Mouse (Mus musculus) midbrain, embryonic 12.5 days (tissue): Measurements from ENCODE around the gene Zyx. TPM values are rescaled to one million over a fixed set of nuclear protein-coding genes. Genes with fewer than 3 reads are reported as not detected.
A peak's percentile ranks its signal among the peaks of the same experiment; 100 is the strongest.

Source experiments
- ATAC-seq: fragments of 200-750 bp; cut with Nextera tagmentation; 2 replicates; pipeline ENCODE4 v1.8.0; 2017; ENCODE audit warnings: low read depth, moderate TSS enrichment, moderate library complexity; ENCODE audit not compliant: low FRiP score
- H3K27ac ChIP-seq: fragments of 300-500 bp; sonication (generic); replicated peaks from 2 replicates; pipeline ENCODE4 v1.5.1; 2016; ENCODE audit warnings: mild to moderate bottlenecking
- H3K27me3 ChIP-seq: fragments of 300-500 bp; sonication (generic); 2 replicates; pipeline ENCODE4 v1.6.1; 2016; ENCODE audit warnings: mild to moderate bottlenecking
- H3K36me3 ChIP-seq: fragments of 300-500 bp; sonication (generic); 2 replicates; pipeline ENCODE4 v1.6.1; 2016
- H3K4me1 ChIP-seq: fragments of 300-500 bp; sonication (generic); 2 replicates; pipeline ENCODE4 v1.6.1; 2016
- H3K4me2 ChIP-seq: fragments of 300-500 bp; sonication (generic); replicated peaks from 2 replicates; pipeline ENCODE4 v1.6.1; 2016; ENCODE audit warnings: mild to moderate bottlenecking, moderate library complexity
- H3K4me3 ChIP-seq: fragments of 300-500 bp; sonication (generic); 2 replicates; pipeline ENCODE4 v1.5.1; 2016; ENCODE audit warnings: mild to moderate bottlenecking
- H3K9ac ChIP-seq: fragments of 300-500 bp; sonication (generic); replicated peaks from 2 replicates; pipeline ENCODE4 v1.6.1; 2016; ENCODE audit warnings: mild to moderate bottlenecking, moderate library complexity
- H3K9me3 ChIP-seq: fragments of 300-500 bp; sonication (generic); 2 replicates; pipeline ENCODE4 v1.6.1; 2016; ENCODE audit warnings: mild to moderate bottlenecking
- WGBS: fragments of 180-500 bp; shearing (Covaris S2); methylation state at CpG from one replicate; pipeline ENCODE4 v1.1.7; 2016; 5-methylcytosine and 5-hydroxymethylcytosine counted together
- polyA plus RNA-seq: library from polyadenylated mRNA; unstranded; fragments of >200 nt; fragmentation: Nextera tagmentation; extraction: Ambion mirVana; gene quantifications from 2 replicates; pipeline ENCODE4 v1.2.1, GENCODE M21; 2016

Gene Zyx
- polyA plus RNA-seq, 1 experiment from 2014 or later = 71.5 TPM

DNA sequence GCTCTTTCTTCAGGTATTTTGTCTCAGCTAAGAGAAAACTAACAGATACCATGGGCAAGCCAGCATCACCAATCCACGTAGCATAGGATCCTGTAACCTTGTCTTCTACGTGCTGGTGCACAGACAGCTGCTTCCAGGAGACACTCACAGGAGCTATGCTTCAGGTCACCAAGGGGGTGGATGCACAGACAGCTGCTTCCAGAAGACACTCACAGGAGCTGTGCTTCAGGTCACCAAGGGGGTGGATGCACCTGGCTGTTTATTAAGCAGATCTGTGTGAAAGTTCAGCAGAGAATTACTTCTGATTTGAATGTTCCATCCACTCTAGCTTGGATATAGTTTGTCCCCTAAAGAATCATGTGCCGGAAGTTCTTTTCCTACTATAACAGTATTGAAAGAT, 18.5 kb upstream of the Zyx start:
- H3K4me3 ChIP-seq = no peak overlapping the region
- no peak for ATAC-seq
- H3K36me3 ChIP-seq = no peaks in the 10 kb centered on the region
- no peak overlapping the region for H3K9ac ChIP-seq
- H3K27me3 ChIP-seq = peaks cover 5% of the 10 kb centered on the region; the same call in 1 of the 2 replicates
- no peak overlapping the region for H3K27ac ChIP-seq
- H3K4me1 ChIP-seq = no peaks in the 10 kb centered on the region
- H3K9me3 ChIP-seq = no peaks in the 10 kb centered on the region
- 94% methylated on average over 3 of the region's 3 CpGs for WGBS
- H3K4me2 ChIP-seq = no peak overlapping the region

DNA sequence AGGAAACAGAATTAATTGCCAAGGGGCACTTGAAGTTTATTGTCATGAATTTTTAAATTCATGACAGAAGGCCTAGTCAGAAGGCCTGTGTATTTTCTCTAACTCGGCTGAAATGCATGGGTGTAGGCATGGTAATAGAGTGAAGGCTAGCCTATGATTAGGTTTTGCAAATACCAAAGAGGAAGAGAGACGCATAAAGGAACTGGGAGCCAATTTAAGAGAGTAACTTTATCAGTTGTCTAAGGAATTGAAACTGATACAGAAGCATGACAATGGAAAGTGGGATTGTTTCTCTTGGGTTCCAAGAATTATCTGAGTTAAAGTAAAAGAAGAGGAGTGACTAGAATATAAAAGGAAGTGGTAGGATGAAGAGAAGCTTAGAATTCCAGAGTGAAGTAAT, 10.2 kb upstream of the Zyx start:
- no peaks in the 10 kb centered on the region for H3K9me3 ChIP-seq
- H3K27ac ChIP-seq = no peak overlapping the region
- H3K9ac ChIP-seq = no peak overlapping the region
- no peaks in the 10 kb centered on the region for H3K4me1 ChIP-seq
- H3K4me3 ChIP-seq = no peak overlapping the region
- H3K4me2 ChIP-seq = no peak overlapping the region
- H3K27me3 ChIP-seq = no peaks in the 10 kb centered on the region
- H3K36me3 ChIP-seq = no peaks in the 10 kb centered on the region
- no peak for ATAC-seq
- WGBS = 88% methylated on average over 2 of the region's 2 CpGs

DNA sequence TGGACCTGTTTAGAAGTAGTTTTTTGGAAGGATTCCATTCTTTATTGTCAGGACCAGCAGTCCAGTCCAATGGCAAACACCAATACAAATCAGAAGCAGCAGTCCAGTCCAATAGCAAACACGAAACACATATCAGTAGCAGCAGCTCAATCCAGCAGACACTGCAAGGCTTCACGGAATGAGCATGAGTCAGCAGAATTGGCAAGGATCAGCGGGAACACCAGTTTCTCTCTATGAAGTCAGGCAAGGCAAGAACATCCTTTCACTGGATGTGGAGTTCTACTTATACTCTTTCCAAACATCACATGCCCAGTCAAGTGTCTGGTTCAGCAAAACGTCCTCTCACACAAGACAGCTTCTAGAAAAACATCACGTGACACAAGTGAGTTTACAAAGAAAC, 9.4 kb upstream of the Zyx start:
- Histone ChIP-seq H3K27me3 (no peaks in the 10 kb centered on the region), H3K4me2 (no peak overlapping the region), H3K4me3 (no peak overlapping the region), H3K4me1 (no peaks in the 10 kb centered on the region), H3K36me3 (no peaks in the 10 kb centered on the region), H3K27ac (no peak overlapping the region), H3K9ac (no peak overlapping the region), H3K9me3 (no peaks in the 10 kb centered on the region)
- ATAC-seq = no peak
- 78% methylated on average over 5 of the region's 5 CpGs for whole genome bisulfite sequencing

DNA sequence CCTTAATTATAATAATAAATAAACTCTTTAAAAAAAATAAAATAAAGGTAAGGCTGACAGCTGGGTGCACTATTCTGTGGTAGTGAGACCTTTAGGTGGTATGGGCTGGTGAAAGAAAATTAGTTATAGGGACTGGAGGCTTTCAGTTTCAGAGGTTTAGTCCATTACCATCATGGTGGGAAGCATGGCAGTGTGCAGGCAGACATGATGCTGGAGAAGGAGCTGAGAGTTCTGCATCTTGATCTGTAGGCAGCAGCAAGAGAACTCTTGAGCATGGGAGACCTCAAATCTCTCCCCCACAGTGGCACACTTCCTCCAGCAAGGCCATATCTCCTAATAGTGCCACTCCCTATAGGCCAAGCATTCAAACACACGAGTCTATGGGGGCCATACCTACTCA, 7.3 kb upstream of the Zyx start:
- Histone ChIP-seq H3K4me2 (no peak overlapping the region), H3K4me3 (no peak overlapping the region), H3K27ac (no peak overlapping the region), H3K36me3 (no peaks in the 10 kb centered on the region), H3K27me3 (no peaks in the 10 kb centered on the region), H3K4me1 (no peaks in the 10 kb centered on the region), H3K9me3 (no peaks in the 10 kb centered on the region), H3K9ac (no peak overlapping the region)
- no peak for ATAC-seq
- WGBS = 65% methylated on average over 1 of the region's 1 CpGs

DNA sequence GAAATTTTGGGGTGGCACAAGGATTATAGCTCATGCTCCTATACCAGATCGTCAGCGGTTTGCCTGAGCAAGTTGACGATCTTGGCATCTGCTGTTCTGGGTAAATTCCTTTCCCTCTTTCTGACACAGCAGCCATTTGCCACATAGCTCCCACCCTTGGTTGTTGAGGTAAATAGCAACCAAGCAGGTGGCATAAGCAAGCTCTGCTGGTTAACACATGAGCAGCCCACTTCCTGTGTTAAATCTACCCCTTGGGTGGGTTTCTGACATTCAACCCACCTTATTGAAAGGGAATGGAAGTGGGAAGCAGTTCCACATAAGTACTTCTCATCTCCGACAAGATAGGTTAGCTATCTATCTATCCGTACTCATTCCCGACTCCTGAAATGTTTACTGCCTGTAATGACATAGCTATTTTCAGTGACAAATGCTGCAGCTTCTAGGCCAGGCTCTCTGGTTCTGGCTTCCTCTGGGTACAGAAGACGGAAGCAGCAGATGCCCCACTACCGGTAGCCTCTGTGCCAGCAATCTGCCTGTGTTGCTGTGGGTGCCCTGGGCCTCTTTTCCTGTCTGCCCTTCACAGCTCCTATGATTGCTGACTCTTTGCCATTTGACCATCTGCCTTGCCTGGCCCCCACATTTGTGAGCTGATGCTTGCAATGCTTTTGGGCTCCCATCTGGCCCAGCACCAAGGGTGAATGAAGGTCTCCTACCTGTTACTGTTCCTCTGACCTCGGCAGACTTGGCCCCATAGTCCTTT, 5.9 kb upstream of the Zyx start:
- ATAC-seq = no peak
- Histone ChIP-seq H3K27ac (no peak overlapping the region), H3K4me2 (no peak overlapping the region), H3K36me3 (no peaks in the 10 kb centered on the region), H3K4me1 (0 out of 2 replicates have a peak, but pooled peaks cover 2% of the 10 kb centered on the region), H3K27me3 (no peaks in the 10 kb centered on the region), H3K4me3 (no peak overlapping the region), H3K9ac (no peak overlapping the region), H3K9me3 (no peaks in the 10 kb centered on the region)
- WGBS = 89% methylated on average over 9 of the region's 9 CpGs

DNA sequence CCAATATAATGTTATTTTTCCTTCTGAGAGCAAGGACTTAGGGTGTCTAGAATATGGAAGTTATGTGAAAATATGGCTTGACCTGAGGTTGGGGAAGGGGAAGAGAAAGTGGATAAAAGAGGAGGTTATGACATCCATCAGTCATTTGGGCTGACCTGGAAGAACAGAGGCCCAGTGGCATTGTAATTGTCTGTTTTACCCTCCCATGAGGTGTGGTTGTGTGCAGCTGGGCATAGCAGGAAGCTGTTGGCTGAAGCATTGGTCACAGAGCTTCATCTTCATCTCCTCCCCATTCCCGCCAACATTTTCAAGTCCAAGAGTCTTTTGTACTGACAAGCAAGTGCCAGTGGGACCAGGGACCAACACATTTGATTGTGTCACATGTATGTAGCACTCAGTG, 5.2 kb upstream of the Zyx start:
- Histone ChIP-seq H3K4me1 (peaks cover 7% of the 10 kb centered on the region; the same call in 1 of the 2 replicates), H3K4me2 (no peak overlapping the region), H3K27ac (no peak overlapping the region), H3K9me3 (no peaks in the 10 kb centered on the region), H3K36me3 (no peaks in the 10 kb centered on the region), H3K27me3 (no peaks in the 10 kb centered on the region), H3K9ac (no peak overlapping the region), H3K4me3 (no peak overlapping the region)
- no peak for ATAC-seq
- 86% methylated on average over 1 of the region's 1 CpGs for WGBS

DNA sequence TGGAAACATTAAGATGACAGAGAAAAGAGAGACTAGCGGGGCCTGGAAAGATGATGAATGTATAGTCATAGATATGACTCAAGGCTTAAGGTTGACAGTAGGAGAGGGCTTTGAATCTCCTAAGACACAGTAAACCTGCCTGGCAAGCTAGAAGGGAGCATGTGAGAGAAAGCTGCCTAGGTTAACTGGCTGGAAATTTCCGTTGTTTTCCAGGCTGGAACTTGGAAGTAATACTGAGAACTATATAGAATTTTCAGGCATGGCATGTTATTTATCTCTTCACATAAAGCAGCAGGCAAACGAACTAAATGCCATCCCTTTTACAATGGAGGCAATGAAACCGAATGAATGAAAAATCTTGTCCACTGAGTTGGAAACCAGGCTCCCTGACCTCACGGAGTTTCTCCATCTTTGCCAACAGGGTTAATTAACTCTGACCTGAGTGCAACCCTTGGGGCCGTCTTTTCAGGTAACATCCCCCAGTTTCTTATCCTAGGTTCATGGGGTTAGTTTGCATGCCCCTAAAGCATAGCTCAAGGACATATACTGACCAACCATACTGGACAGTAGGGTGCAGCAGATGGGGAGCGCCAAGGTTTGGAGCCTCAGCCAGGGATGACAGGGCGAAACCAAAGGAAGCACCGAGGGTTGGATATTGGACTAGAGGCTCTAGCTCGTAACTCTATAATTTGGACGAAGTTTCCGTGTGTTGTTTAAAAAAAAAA, 987 bp upstream of the Zyx start:
- no peak for ATAC-seq
- peaks cover 17% of the 10 kb centered on the region for H3K4me1 ChIP-seq

DNA sequence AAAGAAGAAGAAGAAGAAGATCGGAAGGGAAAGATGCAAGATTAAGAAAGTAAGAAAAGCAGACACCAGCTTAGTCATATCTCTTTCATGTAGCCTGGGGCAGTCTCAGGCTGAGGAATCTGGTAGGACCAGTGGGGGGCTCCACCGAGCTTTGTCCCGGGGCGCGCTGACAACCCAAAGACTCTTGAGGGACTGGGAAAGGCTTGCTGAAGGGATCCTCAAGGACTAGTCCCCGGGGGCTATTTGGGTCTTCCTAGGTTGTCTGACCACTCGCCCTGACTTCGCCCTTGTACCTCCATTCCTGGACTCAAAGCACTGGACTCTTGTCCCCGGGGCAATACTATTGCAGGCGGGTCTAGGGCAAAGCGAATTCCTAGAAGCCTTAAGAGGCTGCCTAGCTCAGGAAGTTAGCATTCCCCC, 414 bp upstream of the Zyx start:
- Histone ChIP-seq H3K4me1 (peaks cover 23% of the 10 kb centered on the region), H3K27ac (peak overlapping the region; percentile 90), H3K9me3 (no peaks in the 10 kb centered on the region), H3K36me3 (no peaks in the 10 kb centered on the region), H3K9ac (peak overlapping the region; percentile 84), H3K4me3 (peak overlapping the region; percentile 78), H3K4me2 (peak overlapping the region; percentile 90), H3K27me3 (no peaks in the 10 kb centered on the region)
- under 1% methylated on average over 11 of the region's 11 CpGs for WGBS
- ATAC-seq = peak; percentile 27

More for the DNA sequence above, 987 bp upstream of the Zyx start:
- H3K27me3 ChIP-seq = no peaks in the 10 kb centered on the region
- H3K4me2 ChIP-seq = peak overlapping the region; percentile 90
- no peak overlapping the region for H3K4me3 ChIP-seq
- no peak overlapping the region for H3K9ac ChIP-seq
- H3K9me3 ChIP-seq = no peaks in the 10 kb centered on the region
- no peak overlapping the region for H3K27ac ChIP-seq
- WGBS = 37% methylated on average over 12 of the region's 12 CpGs
- no peaks in the 10 kb centered on the region for H3K36me3 ChIP-seq

DNA sequence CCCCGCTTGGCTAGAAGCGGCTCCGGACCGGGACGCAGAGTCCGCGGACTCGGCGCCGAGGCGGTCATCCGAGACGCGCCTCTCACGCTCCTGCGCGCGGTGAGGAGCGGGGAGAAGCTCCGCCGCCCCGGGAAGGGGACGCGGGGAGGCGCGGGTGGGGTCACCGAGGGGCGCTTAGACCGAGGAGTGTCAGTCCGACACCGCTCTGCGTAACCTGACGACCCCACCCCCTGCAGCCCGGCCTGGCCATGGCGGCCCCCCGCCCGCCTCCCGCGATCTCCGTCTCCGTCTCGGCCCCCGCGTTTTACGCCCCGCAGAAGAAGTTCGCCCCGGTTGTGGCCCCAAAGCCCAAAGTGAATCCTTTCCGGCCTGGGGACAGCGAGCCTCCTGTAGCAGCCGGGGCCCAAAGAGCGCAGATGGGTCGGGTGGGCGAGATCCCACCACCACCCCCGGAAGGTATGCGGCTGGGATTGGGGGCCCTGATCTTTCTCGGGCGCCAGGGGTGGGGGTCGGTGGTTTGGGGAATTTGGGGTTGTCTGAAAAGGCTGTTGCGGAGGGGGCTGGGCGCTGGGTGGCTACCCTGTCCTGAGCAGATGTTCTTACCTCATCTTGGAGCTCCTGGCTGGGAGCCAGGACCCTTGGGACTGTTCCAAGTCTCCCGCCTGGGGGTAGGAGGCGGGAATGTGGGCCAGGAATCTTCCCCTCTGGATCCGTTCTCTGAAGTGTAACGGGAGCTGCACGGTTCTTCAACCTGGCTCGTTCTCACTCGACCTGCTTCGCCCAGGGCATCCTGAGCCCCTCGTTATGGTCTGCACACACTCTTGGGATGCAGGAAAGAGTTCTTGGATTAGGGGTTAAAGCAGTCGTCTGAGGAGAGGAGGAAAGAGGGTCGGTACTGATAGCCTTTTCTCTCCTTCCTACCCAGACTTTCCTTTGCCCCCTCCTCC, 864 bp downstream of the Zyx start:
- Histone ChIP-seq H3K27me3 (no peaks in the 10 kb centered on the region), H3K36me3 (peaks cover under 1% of the 10 kb centered on the region; the same call in 1 of the 2 replicates), H3K4me3 (peak overlapping the region; percentile 78), H3K9ac (peak overlapping the region; percentile 84), H3K27ac (peak overlapping the region; percentile 90), H3K9me3 (no peaks in the 10 kb centered on the region), H3K4me1 (peaks cover 28% of the 10 kb centered on the region), H3K4me2 (peak overlapping the region; percentile 90)
- ATAC-seq = peak; percentile 73
- WGBS = under 1% methylated on average over 71 of the region's 72 CpGs

DNA sequence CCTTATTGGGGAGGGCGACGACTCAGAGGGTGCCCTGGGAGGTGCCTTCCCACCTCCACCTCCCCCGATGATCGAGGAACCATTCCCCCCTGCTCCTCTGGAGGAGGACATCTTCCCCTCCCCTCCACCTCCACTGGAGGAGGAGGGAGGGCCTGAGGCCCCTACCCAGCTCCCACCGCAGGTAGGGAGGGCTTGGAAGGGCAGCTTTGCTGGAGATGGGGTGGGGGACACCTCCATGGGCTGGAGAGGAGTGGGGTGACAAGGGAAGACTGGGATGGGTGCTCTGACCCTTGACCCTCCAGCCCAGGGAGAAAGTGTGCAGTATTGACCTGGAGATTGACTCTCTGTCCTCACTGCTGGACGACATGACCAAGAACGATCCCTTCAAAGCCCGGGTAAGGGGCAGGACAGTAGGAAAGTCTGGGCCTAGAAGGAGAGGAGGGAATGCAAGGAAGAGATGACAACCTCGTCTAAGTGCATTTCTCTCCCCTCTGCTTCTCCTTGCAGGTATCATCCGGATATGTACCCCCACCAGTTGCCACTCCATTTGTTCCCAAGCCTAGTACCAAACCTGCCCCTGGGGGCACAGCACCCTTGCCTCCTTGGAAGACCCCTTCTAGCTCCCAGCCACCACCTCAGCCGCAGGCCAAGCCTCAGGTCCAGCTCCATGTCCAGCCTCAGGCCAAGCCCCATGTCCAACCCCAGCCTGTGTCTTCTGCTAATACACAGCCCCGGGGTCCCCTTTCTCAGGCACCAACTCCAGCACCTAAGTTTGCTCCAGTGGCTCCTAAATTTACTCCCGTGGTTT, 1.7 kb downstream of the Zyx start:
- Histone ChIP-seq H3K4me1 (peaks cover 28% of the 10 kb centered on the region), H3K27ac (0 out of 2 replicates have a peak overlapping the region, but pooled peaks have one; percentile 90), H3K9me3 (no peaks in the 10 kb centered on the region), H3K4me3 (peak overlapping the region; percentile 78), H3K4me2 (peak overlapping the region; percentile 90), H3K36me3 (peaks cover 9% of the 10 kb centered on the region), H3K27me3 (no peaks in the 10 kb centered on the region), H3K9ac (peak overlapping the region; percentile 84)
- no peak for ATAC-seq
- 47% methylated on average over 13 of the region's 13 CpGs for WGBS
